Mouse (Mus musculus) G1E (cell line): ENCODE measurements around the gene Il17d.

Experiments
- CTCF ChIP-seq: IDR thresholded peaks from 2 replicates; pipeline ENCODE4 v1.5.1; 2012; ENCODE audit warnings: low read depth, low read length, inconsistent platforms, mixed read lengths
- GATA2 ChIP-seq: IDR thresholded peaks from 2 replicates; pipeline ENCODE4 v1.6.1; 2012; ENCODE audit warnings: low read depth, low read length, inconsistent platforms, borderline replicate concordance

- TF ChIP-seq CTCF, result no peak
- no peak for TF ChIP-seq GATA2
Measured at GRCm38 (mm10) chr14:57542231-57542630, 17.7 kb downstream of the Il17d start.
